Mouse (Mus musculus): Measurements from ENCODE around the gene U2surp. TPM values are rescaled to one million over a fixed set of nuclear protein-coding genes. Genes with fewer than 3 reads are reported as not detected.
A peak's percentile ranks its signal among the peaks of the same experiment; 100 is the strongest.
"Not testable (repeated sequence)": the region's sequence is repeated elsewhere in the genome, so short reads cannot be mapped to it uniquely, and the experiment has no call there.

The U2surp gene
- polyA plus RNA-seq, 1 experiment from 2014 or later = 162 TPM

- Histone ChIP-seq H3K27me3 (no peaks in the 10 kb centered on the region), H3K4me2 (replicated peaks) (no peak overlapping the region), H3K9ac (replicated peaks) (no peak overlapping the region), H3K27ac (replicated peaks) (no peak overlapping the region), H3K4me3 (no peak overlapping the region), H3K36me3 (peaks cover 28% of the 10 kb centered on the region), H3K4me1 (no peaks in the 10 kb centered on the region), H3K9me3 (no peaks in the 10 kb centered on the region)
- no peak for ATAC-seq (replicated peaks)
- WGBS = 83% methylated on average over 1 of the region's 1 CpGs
Measured at GRCm38 (mm10) chr9:95495038-95495437, 16.8 kb downstream of the U2surp start.

GRCm38 (mm10) chr9:95493393-95493792, 18.4 kb downstream of the U2surp start:
- H3K4me1 ChIP-seq = no peaks in the 10 kb centered on the region
- H3K4me2 ChIP-seq (replicated peaks) = no peak overlapping the region
- H3K9ac ChIP-seq (replicated peaks) = no peak overlapping the region
- 98% methylated on average over 3 of the region's 3 CpGs for WGBS
- H3K9me3 ChIP-seq = no peaks in the 10 kb centered on the region
- no peak overlapping the region for H3K4me3 ChIP-seq
- H3K27ac ChIP-seq (replicated peaks) = no peak overlapping the region
- no peaks in the 10 kb centered on the region for H3K27me3 ChIP-seq
- H3K36me3 ChIP-seq = peaks cover 37% of the 10 kb centered on the region
- no peak for ATAC-seq (replicated peaks)

- no peak overlapping the region for H3K4me3 ChIP-seq
- no peak overlapping the region for H3K27ac ChIP-seq (replicated peaks)
- ATAC-seq (replicated peaks) = no peak
- no peaks in the 10 kb centered on the region for H3K27me3 ChIP-seq
- H3K9ac ChIP-seq (replicated peaks) = no peak overlapping the region
- H3K36me3 ChIP-seq = peaks cover 39% of the 10 kb centered on the region
- H3K9me3 ChIP-seq = no peaks in the 10 kb centered on the region
- no peak overlapping the region for H3K4me2 ChIP-seq (replicated peaks)
- WGBS = 97% methylated on average over 3 of the region's 3 CpGs
- no peaks in the 10 kb centered on the region for H3K4me1 ChIP-seq
Measured at GRCm38 (mm10) chr9:95490003-95490402, 21.8 kb downstream of the U2surp start.

GRCm38 (mm10) chr9:95488861-95489260, 22.9 kb downstream of the U2surp start:
- Histone ChIP-seq H3K4me2 (replicated peaks) (no peak overlapping the region), H3K9me3 (no peaks in the 10 kb centered on the region), H3K36me3 (peaks cover 45% of the 10 kb centered on the region), H3K27me3 (no peaks in the 10 kb centered on the region), H3K9ac (replicated peaks) (no peak overlapping the region), H3K4me3 (no peak overlapping the region), H3K27ac (replicated peaks) (no peak overlapping the region), H3K4me1 (no peaks in the 10 kb centered on the region)
- ATAC-seq (replicated peaks) = no peak

GRCm38 (mm10) chr9:95479981-95480380, 31.8 kb downstream of the U2surp start:
- H3K9ac ChIP-seq (replicated peaks) = no peak overlapping the region
- H3K27ac ChIP-seq (replicated peaks) = no peak overlapping the region
- H3K36me3 ChIP-seq = peaks cover 67% of the 10 kb centered on the region
- H3K27me3 ChIP-seq = no peaks in the 10 kb centered on the region
- H3K4me3 ChIP-seq = no peak overlapping the region
- H3K4me2 ChIP-seq (replicated peaks) = no peak overlapping the region
- no peaks in the 10 kb centered on the region for H3K4me1 ChIP-seq
- H3K9me3 ChIP-seq = no peaks in the 10 kb centered on the region
- WGBS = 96% methylated on average over 3 of the region's 3 CpGs
- no peak for ATAC-seq (replicated peaks)

- Histone ChIP-seq H3K36me3 (peaks cover 67% of the 10 kb centered on the region), H3K4me2 (replicated peaks) (no peak overlapping the region), H3K9ac (replicated peaks) (no peak overlapping the region), H3K4me1 (no peaks in the 10 kb centered on the region), H3K27me3 (no peaks in the 10 kb centered on the region), H3K9me3 (no peaks in the 10 kb centered on the region), H3K27ac (replicated peaks) (no peak overlapping the region), H3K4me3 (no peak overlapping the region)
- 92% methylated on average over 5 of the region's 5 CpGs for WGBS
- no peak for ATAC-seq (replicated peaks)
Measured at GRCm38 (mm10) chr9:95478443-95478842, 33.4 kb downstream of the U2surp start.

- no peak overlapping the region for H3K27ac ChIP-seq (replicated peaks)
- no peaks in the 10 kb centered on the region for H3K27me3 ChIP-seq
- no peak overlapping the region for H3K4me2 ChIP-seq (replicated peaks)
- WGBS = 95% methylated on average over 1 of the region's 1 CpGs
- no peak for ATAC-seq (replicated peaks)
- H3K9ac ChIP-seq (replicated peaks) = no peak overlapping the region
- no peak overlapping the region for H3K4me3 ChIP-seq
- H3K9me3 ChIP-seq = no peaks in the 10 kb centered on the region
- no peaks in the 10 kb centered on the region for H3K4me1 ChIP-seq
- H3K36me3 ChIP-seq = peaks cover 63% of the 10 kb centered on the region
Measured at GRCm38 (mm10) chr9:95472926-95473325, 38.9 kb downstream of the U2surp start.

- not testable (repeated sequence) for H3K4me3 ChIP-seq; H3K27me3 ChIP-seq; H3K4me2 ChIP-seq (replicated peaks); H3K27ac ChIP-seq (replicated peaks); ATAC-seq (replicated peaks); H3K9ac ChIP-seq (replicated peaks); H3K9me3 ChIP-seq; H3K4me1 ChIP-seq
- peaks cover 62% of the 10 kb centered on the region for H3K36me3 ChIP-seq
- WGBS = 94% methylated on average over 7 of the region's 7 CpGs
Measured at GRCm38 (mm10) chr9:95469011-95469576, 42.7 kb downstream of the U2surp start.

- no peaks in the 10 kb centered on the region for H3K27me3 ChIP-seq
- H3K4me3 ChIP-seq = no peak overlapping the region
- H3K36me3 ChIP-seq = peaks cover 55% of the 10 kb centered on the region
- no peak for ATAC-seq (replicated peaks)
- H3K4me1 ChIP-seq = no peaks in the 10 kb centered on the region
- H3K27ac ChIP-seq (replicated peaks) = no peak overlapping the region
- 100% methylated on average over 1 of the region's 1 CpGs for WGBS
- H3K9me3 ChIP-seq = no peaks in the 10 kb centered on the region
- no peak overlapping the region for H3K4me2 ChIP-seq (replicated peaks)
- no peak overlapping the region for H3K9ac ChIP-seq (replicated peaks)
Measured at GRCm38 (mm10) chr9:95464028-95464427, 47.8 kb downstream of the U2surp start.

GRCm38 (mm10) chr9:95451931-95452330, 59.9 kb downstream of the U2surp start:
- H3K27ac ChIP-seq (replicated peaks) = no peak overlapping the region
- H3K36me3 ChIP-seq = peaks cover 3% of the 10 kb centered on the region; the same call in 1 of the 2 replicates
- no peaks in the 10 kb centered on the region for H3K27me3 ChIP-seq
- no peaks in the 10 kb centered on the region for H3K9me3 ChIP-seq
- no peak overlapping the region for H3K4me2 ChIP-seq (replicated peaks)
- WGBS = 28% methylated on average over 3 of the region's 3 CpGs
- H3K4me1 ChIP-seq = peaks cover 8% of the 10 kb centered on the region
- H3K4me3 ChIP-seq = no peak overlapping the region
- no peak overlapping the region for H3K9ac ChIP-seq (replicated peaks)
- ATAC-seq (replicated peaks) = peak; percentile 63

GRCm38 (mm10) chr9:95450586-95450985, 61.2 kb downstream of the U2surp start:
- H3K9me3 ChIP-seq = no peaks in the 10 kb centered on the region
- H3K4me3 ChIP-seq = no peak overlapping the region
- H3K9ac ChIP-seq (replicated peaks) = no peak overlapping the region
- H3K27ac ChIP-seq (replicated peaks) = no peak overlapping the region
- 99% methylated on average over 8 of the region's 8 CpGs for WGBS
- peaks cover 8% of the 10 kb centered on the region for H3K4me1 ChIP-seq
- no peak for ATAC-seq (replicated peaks)
- H3K27me3 ChIP-seq = no peaks in the 10 kb centered on the region
- no peaks in the 10 kb centered on the region; the same call in 1 of the 2 replicates for H3K36me3 ChIP-seq
- H3K4me2 ChIP-seq (replicated peaks) = no peak overlapping the region

GRCm38 (mm10) chr9:95442321-95442731, 69.5 kb downstream of the U2surp start:
- peak; percentile 82 for ATAC-seq (replicated peaks)
- Histone ChIP-seq H3K36me3 (no peaks in the 10 kb centered on the region), H3K9me3 (no peaks in the 10 kb centered on the region), H3K27me3 (no peaks in the 10 kb centered on the region), H3K9ac (replicated peaks) (0 out of 2 replicates have a peak overlapping the region, but pooled peaks have one; percentile 20), H3K4me1 (peaks cover 6% of the 10 kb centered on the region), H3K4me2 (replicated peaks) (peak overlapping the region; percentile 40), H3K27ac (replicated peaks) (0 out of 2 replicates have a peak overlapping the region, but pooled peaks have one; percentile 2), H3K4me3 (peak overlapping the region; percentile 23)
- WGBS = 5% methylated on average over 13 of the region's 13 CpGs

GRCm38 (mm10) chr9:95437883-95438282, 73.9 kb downstream of the U2surp start:
- Histone ChIP-seq H3K27ac (replicated peaks) (no peak overlapping the region), H3K9me3 (no peaks in the 10 kb centered on the region), H3K4me2 (replicated peaks) (no peak overlapping the region), H3K9ac (replicated peaks) (no peak overlapping the region), H3K4me1 (peaks cover 11% of the 10 kb centered on the region), H3K36me3 (no peaks in the 10 kb centered on the region), H3K27me3 (no peaks in the 10 kb centered on the region), H3K4me3 (no peak overlapping the region)
- ATAC-seq (replicated peaks) = no peak
- 88% methylated on average over 9 of the region's 9 CpGs for WGBS

All from forebrain, embryonic 15.5 days (tissue).